Mouse (Mus musculus): ENCODE measurements around the gene C2cd4b. TPM values are rescaled to one million over a fixed set of nuclear protein-coding genes. Genes with fewer than 3 reads are reported as not detected.

Gene C2cd4b
- polyA plus RNA-seq, 1 experiment, result 2.8 TPM

DNA sequence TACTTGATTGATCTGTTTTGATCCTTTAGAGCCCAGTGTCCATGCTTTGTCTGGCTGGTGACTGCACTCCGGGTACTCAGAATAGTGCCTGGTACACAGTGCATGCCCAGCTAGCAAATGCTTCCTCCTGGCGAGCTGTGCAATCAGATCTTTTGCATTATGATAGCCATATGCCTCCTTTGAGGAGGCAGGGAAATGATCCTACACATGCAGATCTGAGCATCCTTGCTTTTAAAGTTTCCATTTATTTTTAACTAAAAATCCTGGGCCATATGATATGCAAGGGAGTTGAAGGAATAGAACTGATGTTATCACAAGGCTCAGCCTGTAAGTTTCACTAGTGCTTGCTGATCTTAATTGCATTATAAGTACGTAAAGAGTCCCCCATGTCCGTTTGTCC, 9.6 kb downstream of the C2cd4b start:
- H3K4me1 ChIP-seq (ENCODE audit: control insufficient read depth, insufficient read depth, low read length), result no peaks in the 10 kb centered on the region; the same call in 1 of the 2 replicates
- no peak for TF ChIP-seq POLR2A (IDR thresholded peaks at IDR 0.05; ENCODE audit: extremely low read depth, insufficient read depth, low read length)
- no peak for TF ChIP-seq CTCF (IDR thresholded peaks at IDR 0.05; ENCODE audit: extremely low read depth, insufficient read depth, low read length)
- H3K27ac ChIP-seq (ENCODE audit: insufficient read depth, low read length), result no peak overlapping the region
- H3K4me3 ChIP-seq (ENCODE audit: insufficient read depth, low read length), result no peak overlapping the region

DNA sequence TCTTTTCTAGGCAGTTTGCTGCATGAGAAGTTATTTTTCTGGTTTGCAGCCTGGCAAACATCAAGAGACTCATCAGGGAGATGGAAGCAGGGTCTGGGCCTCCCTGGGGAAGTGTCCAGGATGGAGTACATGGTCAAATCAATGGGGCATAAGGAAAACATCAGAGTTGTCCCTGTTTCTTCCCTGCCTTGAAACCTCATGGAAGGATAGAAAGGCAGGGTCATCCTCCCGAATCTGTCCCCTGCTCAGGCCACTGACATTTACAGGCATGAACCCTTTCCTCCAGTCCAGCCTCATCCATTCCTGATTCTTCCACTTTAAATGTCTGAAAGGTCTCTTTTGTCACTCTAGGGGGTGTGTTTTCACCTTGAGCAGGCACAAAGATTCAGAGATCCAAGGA, 10.2 kb downstream of the C2cd4b start:
- Histone ChIP-seq H3K27ac (ENCODE audit: insufficient read depth, low read length) (no peak overlapping the region), H3K4me3 (ENCODE audit: insufficient read depth, low read length) (no peak overlapping the region), H3K4me1 (ENCODE audit: control insufficient read depth, insufficient read depth, low read length) (no peaks in the 10 kb centered on the region; the same call in 1 of the 2 replicates)
- TF ChIP-seq POLR2A (IDR thresholded peaks at IDR 0.05; ENCODE audit: extremely low read depth, insufficient read depth, low read length), result no peak
- no peak for TF ChIP-seq CTCF (IDR thresholded peaks at IDR 0.05; ENCODE audit: extremely low read depth, insufficient read depth, low read length)

DNA sequence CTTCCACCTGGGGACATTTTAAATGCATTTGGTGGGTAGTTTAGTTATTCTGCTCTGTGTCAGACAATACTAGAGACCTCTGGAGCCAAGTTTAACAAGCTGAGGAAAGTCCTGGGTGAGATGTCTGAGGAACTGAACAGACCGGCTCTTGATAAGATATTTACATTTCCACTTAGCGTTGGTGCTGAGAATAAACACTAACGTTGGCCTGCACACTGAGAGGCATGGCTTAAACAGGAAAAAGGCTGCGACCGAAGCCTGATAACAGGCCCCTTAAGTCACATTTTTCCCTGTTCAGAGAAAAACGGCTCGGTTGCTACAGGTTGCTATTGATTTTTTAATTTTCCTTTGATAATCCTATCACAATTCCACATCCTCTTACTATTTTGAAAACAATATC, 12.1 kb downstream of the C2cd4b start:
- H3K27ac ChIP-seq (ENCODE audit: insufficient read depth, low read length), result no peak overlapping the region
- no peaks in the 10 kb centered on the region; the same call in 1 of the 2 replicates for H3K4me1 ChIP-seq (ENCODE audit: control insufficient read depth, insufficient read depth, low read length)
- no peak overlapping the region for H3K4me3 ChIP-seq (ENCODE audit: insufficient read depth, low read length)
- TF ChIP-seq CTCF (IDR thresholded peaks at IDR 0.05; ENCODE audit: extremely low read depth, insufficient read depth, low read length), result no peak

DNA sequence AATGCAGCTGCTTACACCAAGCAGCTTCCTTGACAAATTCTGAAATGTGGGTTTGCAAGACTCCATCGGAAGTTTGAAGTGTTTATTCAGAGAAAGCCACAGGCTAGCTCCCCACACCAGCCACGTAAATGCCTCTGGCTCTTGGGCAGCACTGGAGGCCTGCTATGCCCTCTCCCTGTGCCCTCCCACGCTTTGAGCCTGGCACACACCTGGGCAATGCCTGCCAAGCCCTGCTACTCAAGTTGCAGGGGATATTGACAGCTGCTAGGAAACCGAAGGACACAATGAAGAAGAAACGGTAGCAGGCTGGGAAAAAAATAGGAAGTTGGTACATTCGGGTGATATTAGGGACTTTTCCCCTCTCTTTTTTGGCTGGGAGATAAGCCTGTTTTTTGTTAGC, 15.0 kb downstream of the C2cd4b start:
- TF ChIP-seq CTCF (IDR thresholded peaks at IDR 0.05; ENCODE audit: extremely low read depth, insufficient read depth, low read length) (no peak), POLR2A (IDR thresholded peaks at IDR 0.05; ENCODE audit: extremely low read depth, insufficient read depth, low read length) (no peak)
- no peak overlapping the region for H3K4me3 ChIP-seq (ENCODE audit: insufficient read depth, low read length)

DNA sequence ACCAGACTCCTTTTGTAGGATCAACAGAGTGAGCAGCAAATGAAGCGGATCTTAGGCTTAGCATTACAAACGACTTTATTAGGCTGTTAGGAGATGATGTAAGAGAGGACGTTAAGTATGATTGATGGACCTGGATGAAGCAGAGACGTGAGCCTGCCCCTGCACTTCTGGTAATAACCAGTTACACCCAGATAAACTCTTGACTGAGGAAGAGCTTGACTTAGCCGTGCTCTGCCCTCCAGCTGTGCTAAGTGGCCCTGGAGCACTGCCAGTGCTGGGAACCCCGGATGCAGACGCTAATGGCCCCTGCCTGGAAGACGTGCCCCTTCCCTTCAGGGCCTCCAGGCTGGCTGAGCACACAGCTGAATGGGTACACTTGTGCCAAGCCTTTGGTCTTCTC, 19.3 kb downstream of the C2cd4b start:
- H3K4me1 ChIP-seq (ENCODE audit: control insufficient read depth, insufficient read depth, low read length), result no peaks in the 10 kb centered on the region
- no peak overlapping the region for H3K4me3 ChIP-seq (ENCODE audit: insufficient read depth, low read length)
- no peak for TF ChIP-seq POLR2A (IDR thresholded peaks at IDR 0.05; ENCODE audit: extremely low read depth, insufficient read depth, low read length)
- no peak for TF ChIP-seq CTCF (IDR thresholded peaks at IDR 0.05; ENCODE audit: extremely low read depth, insufficient read depth, low read length)
- no peak overlapping the region for H3K27ac ChIP-seq (ENCODE audit: insufficient read depth, low read length)

More for the DNA sequence above, 15.0 kb downstream of the C2cd4b start:
- Histone ChIP-seq H3K27ac (ENCODE audit: insufficient read depth, low read length) (no peak overlapping the region), H3K4me1 (ENCODE audit: control insufficient read depth, insufficient read depth, low read length) (no peaks in the 10 kb centered on the region; the same call in 1 of the 2 replicates)

DNA sequence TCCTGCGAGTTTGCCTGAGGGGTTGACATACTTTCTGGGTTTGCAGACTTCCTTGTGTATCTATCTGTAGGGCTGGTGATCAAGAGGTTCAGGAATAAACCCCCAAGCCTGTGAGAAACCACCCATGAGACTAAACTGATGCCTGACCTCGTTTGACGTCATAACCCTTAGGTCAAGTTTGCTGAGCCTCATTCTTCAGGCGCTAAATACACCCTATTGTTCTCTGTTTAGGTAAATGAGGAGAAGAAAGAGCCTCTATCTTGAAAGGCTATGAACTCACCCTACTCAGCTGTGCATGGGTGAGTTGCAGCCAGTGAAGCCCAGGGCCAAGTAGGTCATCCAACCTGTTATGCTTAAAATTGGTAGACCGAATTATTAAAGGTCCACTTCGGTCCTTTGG, 23.5 kb downstream of the C2cd4b start:
- Histone ChIP-seq H3K4me3 (ENCODE audit: insufficient read depth, low read length) (no peak overlapping the region), H3K4me1 (ENCODE audit: control insufficient read depth, insufficient read depth, low read length) (no peaks in the 10 kb centered on the region), H3K27ac (ENCODE audit: insufficient read depth, low read length) (no peak overlapping the region)
- TF ChIP-seq CTCF (IDR thresholded peaks at IDR 0.05; ENCODE audit: extremely low read depth, insufficient read depth, low read length) (no peak), POLR2A (IDR thresholded peaks at IDR 0.05; ENCODE audit: extremely low read depth, insufficient read depth, low read length) (no peak)

DNA sequence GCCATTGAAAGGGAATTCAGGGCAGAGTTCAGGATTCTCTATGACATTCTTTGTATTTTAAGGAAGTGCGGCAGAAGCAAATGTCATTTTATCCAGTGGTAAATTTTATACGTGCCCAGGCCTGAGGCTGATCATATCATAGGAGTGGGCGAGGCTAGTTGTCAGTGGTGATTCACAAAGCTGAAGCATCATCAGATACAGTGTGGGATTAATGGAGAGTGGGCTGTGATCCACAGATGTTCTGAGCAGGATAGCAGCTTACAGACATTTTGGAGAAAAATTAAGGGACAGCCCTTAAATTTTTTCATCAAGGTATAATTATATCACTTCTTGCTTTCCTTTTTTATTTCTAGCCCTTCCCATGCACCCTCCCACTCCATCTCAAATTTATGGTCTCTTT, 24.2 kb downstream of the C2cd4b start:
- H3K27ac ChIP-seq (ENCODE audit: insufficient read depth, low read length), result no peak overlapping the region
- no peaks in the 10 kb centered on the region for H3K4me1 ChIP-seq (ENCODE audit: control insufficient read depth, insufficient read depth, low read length)
- TF ChIP-seq POLR2A (IDR thresholded peaks at IDR 0.05; ENCODE audit: extremely low read depth, insufficient read depth, low read length) (no peak), CTCF (IDR thresholded peaks at IDR 0.05; ENCODE audit: extremely low read depth, insufficient read depth, low read length) (no peak)
- H3K4me3 ChIP-seq (ENCODE audit: insufficient read depth, low read length), result no peak overlapping the region

DNA sequence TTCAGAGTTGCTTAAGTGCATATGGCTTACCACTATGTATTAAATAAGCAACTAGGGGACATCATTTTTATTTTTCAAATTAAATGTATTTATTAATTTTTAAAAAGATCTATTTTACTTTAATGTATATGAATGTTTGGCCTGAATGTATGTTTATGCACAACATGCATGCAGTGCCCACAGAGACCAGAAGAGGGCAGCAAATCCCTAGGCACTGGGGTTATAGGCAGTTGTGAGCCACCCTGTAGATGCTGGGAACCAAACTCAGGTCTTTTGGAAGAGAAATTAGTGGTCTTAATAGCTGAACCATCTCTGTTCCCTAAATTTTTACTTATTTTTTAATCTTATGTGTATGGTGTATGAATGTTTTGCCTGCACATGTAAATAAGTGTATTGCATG, 24.7 kb downstream of the C2cd4b start:
- no peak overlapping the region for H3K4me3 ChIP-seq (ENCODE audit: insufficient read depth, low read length)
- H3K27ac ChIP-seq (ENCODE audit: insufficient read depth, low read length), result no peak overlapping the region
- TF ChIP-seq POLR2A (IDR thresholded peaks at IDR 0.05; ENCODE audit: extremely low read depth, insufficient read depth, low read length) (no peak), CTCF (IDR thresholded peaks at IDR 0.05; ENCODE audit: extremely low read depth, insufficient read depth, low read length) (peak; percentile 20; the same call in 1 of the 2 replicates)
- no peaks in the 10 kb centered on the region for H3K4me1 ChIP-seq (ENCODE audit: control insufficient read depth, insufficient read depth, low read length)

DNA sequence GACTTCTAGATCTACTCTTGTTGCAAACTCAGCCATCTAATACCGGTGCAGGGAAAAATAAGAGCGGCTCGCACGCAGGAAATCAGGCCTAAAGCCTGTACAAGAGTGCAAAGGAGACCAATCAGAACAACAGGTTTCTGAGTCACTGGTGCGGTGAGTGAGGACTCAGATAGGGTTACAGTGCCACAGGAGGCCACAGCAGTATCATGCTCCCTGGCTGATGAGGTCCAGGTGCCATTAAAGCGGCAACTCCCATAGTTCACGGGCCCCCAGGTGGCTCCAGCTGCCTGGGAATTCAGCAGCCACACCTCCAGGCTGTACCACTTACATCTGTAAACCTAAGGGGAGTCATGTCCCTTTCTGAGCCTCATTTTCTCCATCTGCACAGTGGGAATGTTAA, 27.1 kb downstream of the C2cd4b start:
- Histone ChIP-seq H3K4me3 (ENCODE audit: insufficient read depth, low read length) (no peak overlapping the region), H3K27ac (ENCODE audit: insufficient read depth, low read length) (no peak overlapping the region), H3K4me1 (ENCODE audit: control insufficient read depth, insufficient read depth, low read length) (no peaks in the 10 kb centered on the region)
- TF ChIP-seq POLR2A (IDR thresholded peaks at IDR 0.05; ENCODE audit: extremely low read depth, insufficient read depth, low read length) (no peak), CTCF (IDR thresholded peaks at IDR 0.05; ENCODE audit: extremely low read depth, insufficient read depth, low read length) (no peak)

DNA sequence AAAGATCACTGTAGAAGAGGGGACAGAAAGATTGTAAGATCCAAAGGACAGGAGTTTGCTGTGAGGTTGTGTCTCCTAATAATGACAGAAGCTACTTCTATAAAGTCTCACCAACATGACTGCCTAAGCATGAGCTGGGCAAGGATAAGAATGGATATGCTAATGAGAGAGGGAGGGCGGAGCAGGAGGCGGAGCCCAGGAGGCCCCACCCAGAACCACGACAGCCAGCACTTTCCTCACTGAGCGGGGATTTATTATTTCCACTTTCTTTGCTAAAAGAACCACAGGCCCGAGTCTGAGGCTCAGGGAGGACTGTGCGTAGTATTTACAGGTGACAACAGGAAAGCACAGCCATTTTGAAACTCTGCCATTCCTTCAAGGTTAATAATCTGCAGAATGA, 28.4 kb downstream of the C2cd4b start:
- Histone ChIP-seq H3K4me3 (ENCODE audit: insufficient read depth, low read length) (no peak overlapping the region), H3K4me1 (ENCODE audit: control insufficient read depth, insufficient read depth, low read length) (no peaks in the 10 kb centered on the region)
- TF ChIP-seq CTCF (IDR thresholded peaks at IDR 0.05; ENCODE audit: extremely low read depth, insufficient read depth, low read length), result no peak
- TF ChIP-seq POLR2A (IDR thresholded peaks at IDR 0.05; ENCODE audit: extremely low read depth, insufficient read depth, low read length), result no peak

DNA sequence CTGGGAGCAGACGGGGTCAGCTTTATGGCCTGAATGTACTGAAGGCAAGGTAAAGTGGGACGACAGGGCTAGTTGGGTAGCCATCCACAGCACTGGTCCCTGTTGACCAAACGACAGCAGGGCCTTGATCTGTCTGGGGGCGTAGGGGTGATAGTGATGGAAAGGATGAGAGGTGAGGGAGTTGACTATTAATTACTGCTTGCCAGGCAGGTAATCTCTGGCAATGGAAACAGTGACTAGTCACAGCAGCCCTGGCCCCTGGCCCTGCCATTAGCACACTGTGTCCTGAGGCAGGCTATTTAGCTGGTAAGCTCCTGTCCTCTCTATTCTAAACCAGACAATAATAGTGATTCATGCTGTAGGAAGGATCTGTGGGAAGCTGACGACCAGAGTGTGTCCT, 33.2 kb downstream of the C2cd4b start:
- Histone ChIP-seq H3K27ac (ENCODE audit: insufficient read depth, low read length) (no peak overlapping the region), H3K4me3 (ENCODE audit: insufficient read depth, low read length) (no peak overlapping the region), H3K4me1 (ENCODE audit: control insufficient read depth, insufficient read depth, low read length) (peaks cover 4% of the 10 kb centered on the region)
- TF ChIP-seq CTCF (IDR thresholded peaks at IDR 0.05; ENCODE audit: extremely low read depth, insufficient read depth, low read length), result no peak
- no peak for TF ChIP-seq POLR2A (IDR thresholded peaks at IDR 0.05; ENCODE audit: extremely low read depth, insufficient read depth, low read length)

More for the DNA sequence above, 28.4 kb downstream of the C2cd4b start:
- H3K27ac ChIP-seq (ENCODE audit: insufficient read depth, low read length), result no peak overlapping the region

Data from cortical plate, adult 2 months (tissue).